Mouse (Mus musculus) neural tube, embryonic 14.5 days (tissue): ENCODE measurements at regions not wholly inside any gene's neighbourhood (a gene's known extent, or its start where the extent isn't known, plus 50 kb on each side); places are given as distances from the start of the nearest gene placed in this dataset.

Experiments
- ATAC-seq: fragments of 200-750 bp; cut with Nextera tagmentation; 2 replicates; pipeline ENCODE4 v1.8.0; 2017; ENCODE audit warnings: low read depth, mild to moderate bottlenecking, moderate TSS enrichment, moderate library complexity
- H3K27ac ChIP-seq: fragments of 300-500 bp; sonication (generic); 2 replicates; pipeline ENCODE4 v1.5.1; 2014; ENCODE audit warnings: low read depth, mild to moderate bottlenecking, control low read depth, low read length, moderate library complexity, mixed read lengths
- H3K27me3 ChIP-seq: fragments of 300-500 bp; sonication (generic); 2 replicates; pipeline ENCODE4 v1.6.1; 2014; ENCODE audit warnings: low read length; ENCODE audit not compliant: control insufficient read depth, insufficient read depth
- H3K36me3 ChIP-seq: fragments of 300-500 bp; sonication (generic); 2 replicates; pipeline ENCODE4 v1.6.1; 2014; ENCODE audit warnings: low read length, mixed read lengths; ENCODE audit not compliant: control insufficient read depth, insufficient read depth
- H3K4me1 ChIP-seq: fragments of 300-500 bp; sonication (generic); 2 replicates; pipeline ENCODE4 v1.6.1; 2014; ENCODE audit warnings: low read length; ENCODE audit not compliant: control insufficient read depth, insufficient read depth
- H3K4me2 ChIP-seq: fragments of 300-500 bp; sonication (generic); 2 replicates; pipeline ENCODE4 v1.6.1; 2014; ENCODE audit warnings: mild to moderate bottlenecking, low read depth, low read length, control low read depth
- H3K4me3 ChIP-seq: fragments of 300-500 bp; sonication (generic); 2 replicates; pipeline ENCODE4 v1.5.1; 2014; ENCODE audit warnings: low read depth, low read length, control low read depth, mixed read lengths
- H3K9ac ChIP-seq: fragments of 300-500 bp; sonication (generic); replicated peaks from 2 replicates; pipeline ENCODE4 v1.6.1; 2014; ENCODE audit warnings: low read depth, mild to moderate bottlenecking, control low read depth, low read length, mixed read lengths
- H3K9me3 ChIP-seq: fragments of 300-500 bp; sonication (generic); 2 replicates; pipeline ENCODE4 v1.6.1; 2016; ENCODE audit warnings: low read length; ENCODE audit not compliant: control insufficient read depth
- WGBS: fragments of 180-500 bp; shearing (Covaris S2); extraction: QIAGEN DNeasy Blood & Tissue Kit; methylation state at CpG from one replicate; pipeline ENCODE4 v1.1.7; 2014; 5-methylcytosine and 5-hydroxymethylcytosine counted together

DNA sequence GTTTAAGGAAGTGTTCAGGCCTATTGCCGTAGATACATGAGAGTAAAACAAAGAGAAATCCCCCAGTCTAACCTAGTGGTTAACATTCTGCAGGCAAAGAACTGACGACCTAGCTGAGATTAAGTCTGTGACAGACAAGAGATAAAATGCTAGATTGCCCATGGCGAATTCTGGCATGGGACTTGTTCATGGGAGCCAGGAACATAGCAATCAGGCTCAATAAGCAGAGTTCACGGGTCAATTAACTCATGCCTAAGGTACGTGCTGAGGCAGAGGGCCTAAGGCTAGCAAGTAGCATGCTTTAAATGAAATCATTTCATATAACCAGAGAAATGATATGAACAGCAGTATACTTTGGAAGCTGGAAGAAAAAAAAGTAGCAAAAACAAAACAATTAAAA lies 1119.2 kb upstream of the Adgrl2 start:
- H3K4me3 ChIP-seq, result no peak overlapping the region
- no peak overlapping the region for H3K27ac ChIP-seq
- H3K9ac ChIP-seq, result no peak overlapping the region
- H3K9me3 ChIP-seq, result no peaks in the 10 kb centered on the region
- H3K4me2 ChIP-seq, result no peak overlapping the region
- H3K27me3 ChIP-seq, result no peaks in the 10 kb centered on the region
- H3K36me3 ChIP-seq, result no peaks in the 10 kb centered on the region
- WGBS, result 69% methylated on average over 5 of the region's 5 CpGs
- no peak for ATAC-seq
- H3K4me1 ChIP-seq, result no peaks in the 10 kb centered on the region

DNA sequence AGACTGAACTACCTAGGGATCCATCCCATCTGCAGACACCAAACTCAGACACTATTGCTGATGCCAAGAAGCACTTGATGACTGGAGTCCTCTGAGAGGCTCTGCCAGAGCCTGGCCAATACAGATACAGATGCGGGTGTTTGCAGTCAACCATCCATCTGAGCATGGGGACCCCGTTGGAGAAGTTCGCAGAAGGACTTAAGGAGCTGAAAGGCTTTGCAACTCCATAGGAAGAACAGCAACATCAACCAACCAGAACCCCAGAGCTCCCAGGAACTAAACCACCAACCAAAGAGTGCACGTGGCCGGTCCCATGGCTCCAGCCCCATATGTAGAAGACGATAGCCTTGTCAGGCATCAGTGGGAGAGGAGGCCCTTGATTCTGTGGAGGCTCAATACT lies 1121.9 kb upstream of the Adgrl2 start:
- no peaks in the 10 kb centered on the region for H3K36me3 ChIP-seq
- H3K4me2 ChIP-seq, result no peak overlapping the region
- no peaks in the 10 kb centered on the region for H3K9me3 ChIP-seq
- no peak overlapping the region for H3K27ac ChIP-seq
- H3K4me1 ChIP-seq, result no peaks in the 10 kb centered on the region
- no peak overlapping the region for H3K4me3 ChIP-seq
- H3K9ac ChIP-seq, result no peak overlapping the region
- WGBS, result 96% methylated on average over 6 of the region's 6 CpGs
- no peaks in the 10 kb centered on the region for H3K27me3 ChIP-seq
- no peak for ATAC-seq

DNA sequence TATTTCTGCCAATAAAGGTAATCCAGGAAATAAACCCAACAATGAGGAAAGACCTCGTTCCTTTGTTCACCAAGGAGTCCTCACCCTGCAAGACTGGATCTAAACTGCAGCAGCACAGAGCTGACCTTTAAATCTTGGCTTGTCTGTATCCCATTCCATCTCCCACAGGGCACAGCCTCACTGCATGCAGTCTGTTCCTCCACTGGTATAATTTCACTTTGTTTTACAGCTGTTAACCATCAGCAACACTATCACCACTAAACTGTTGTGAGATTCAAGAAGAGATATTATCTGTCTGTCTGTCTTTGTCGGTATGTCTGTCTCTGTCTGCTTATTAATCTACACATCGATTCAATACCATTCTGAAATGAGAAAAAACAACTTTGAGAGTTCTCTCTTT lies 1129.5 kb upstream of the Adgrl2 start:
- H3K9me3 ChIP-seq, result no peaks in the 10 kb centered on the region
- no peak overlapping the region for H3K9ac ChIP-seq
- H3K27ac ChIP-seq, result no peak overlapping the region
- no peak overlapping the region for H3K4me2 ChIP-seq
- no peaks in the 10 kb centered on the region for H3K4me1 ChIP-seq
- no peak overlapping the region for H3K4me3 ChIP-seq
- WGBS, result 68% methylated on average over 3 of the region's 3 CpGs
- H3K27me3 ChIP-seq, result no peaks in the 10 kb centered on the region
- H3K36me3 ChIP-seq, result no peaks in the 10 kb centered on the region
- ATAC-seq, result no peak

- no peak overlapping the region for H3K4me3 ChIP-seq
- no peak overlapping the region for H3K4me2 ChIP-seq
- no peak overlapping the region for H3K9ac ChIP-seq
- H3K27me3 ChIP-seq, result no peaks in the 10 kb centered on the region
- no peaks in the 10 kb centered on the region for H3K9me3 ChIP-seq
- H3K36me3 ChIP-seq, result no peaks in the 10 kb centered on the region
- 88% methylated on average over 1 of the region's 1 CpGs for WGBS
- no peaks in the 10 kb centered on the region for H3K4me1 ChIP-seq
- H3K27ac ChIP-seq, result no peak overlapping the region
- ATAC-seq, result no peak
Measured at GRCm38 (mm10) chr3:150146635-150147034, 1156.3 kb upstream of the Adgrl2 start.

- no peaks in the 10 kb centered on the region for H3K27me3 ChIP-seq
- H3K9me3 ChIP-seq, result no peaks in the 10 kb centered on the region
- no peak overlapping the region for H3K9ac ChIP-seq
- no peak overlapping the region for H3K4me3 ChIP-seq
- no peaks in the 10 kb centered on the region for H3K36me3 ChIP-seq
- ATAC-seq, result no peak
- H3K4me2 ChIP-seq, result no peak overlapping the region
- no peaks in the 10 kb centered on the region; the same call in 1 of the 2 replicates for H3K4me1 ChIP-seq
- 78% methylated on average over 7 of the region's 7 CpGs for WGBS
- H3K27ac ChIP-seq, result no peak overlapping the region
Measured at GRCm38 (mm10) chr3:150151152-150151822, 1160.9 kb upstream of the Adgrl2 start.

DNA sequence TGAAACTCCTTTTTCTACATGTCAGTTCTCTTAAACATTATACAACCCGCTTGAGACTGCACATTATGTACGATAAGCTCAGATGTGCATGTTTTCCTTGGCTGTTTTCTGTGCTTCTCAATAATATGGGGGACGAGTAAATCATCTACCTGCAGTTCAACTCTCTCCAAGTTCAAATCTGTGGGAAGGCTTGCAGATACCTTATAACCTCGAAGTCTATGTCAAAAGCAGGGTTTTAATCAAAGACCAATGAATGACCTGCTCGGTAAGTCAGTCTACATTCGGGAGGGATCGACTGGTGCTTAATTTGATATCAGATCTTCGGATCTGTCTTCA lies 1161.4 kb upstream of the Adgrl2 start:
- no peak for ATAC-seq
- 88% methylated on average over 8 of the region's 8 CpGs for WGBS
- H3K9ac ChIP-seq, result no peak overlapping the region

DNA sequence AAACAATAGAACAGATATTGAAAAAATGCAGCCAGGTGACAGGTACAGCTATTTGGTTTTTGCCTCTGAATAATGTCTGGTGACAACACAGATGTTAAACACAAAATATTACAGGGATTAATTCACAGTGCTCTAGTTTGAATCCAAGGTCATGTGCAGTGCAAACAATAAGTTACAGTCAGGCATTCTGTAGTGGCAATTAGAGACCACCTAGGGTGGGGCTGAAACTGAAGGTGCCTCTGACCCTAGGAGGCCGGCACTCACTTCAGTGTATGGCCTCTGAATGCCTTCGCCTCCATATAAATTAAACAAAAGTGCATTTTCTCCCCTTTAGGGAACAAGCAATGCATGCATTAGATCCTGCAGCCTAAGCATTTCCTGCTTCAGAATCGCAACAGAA lies 1162.5 kb upstream of the Adgrl2 start:
- no peaks in the 10 kb centered on the region; the same call in 1 of the 2 replicates for H3K4me1 ChIP-seq
- H3K9me3 ChIP-seq, result no peaks in the 10 kb centered on the region
- H3K36me3 ChIP-seq, result no peaks in the 10 kb centered on the region
- no peak overlapping the region for H3K9ac ChIP-seq
- no peaks in the 10 kb centered on the region for H3K27me3 ChIP-seq
- no peak overlapping the region for H3K4me2 ChIP-seq
- no peak for ATAC-seq
- H3K27ac ChIP-seq, result no peak overlapping the region
- no peak overlapping the region for H3K4me3 ChIP-seq
- 33% methylated on average over 3 of the region's 3 CpGs for WGBS

More for the DNA sequence above, 1161.4 kb upstream of the Adgrl2 start:
- Histone ChIP-seq H3K9me3 (no peaks in the 10 kb centered on the region), H3K36me3 (no peaks in the 10 kb centered on the region), H3K4me3 (no peak overlapping the region), H3K4me1 (no peaks in the 10 kb centered on the region; the same call in 1 of the 2 replicates), H3K4me2 (no peak overlapping the region), H3K27me3 (no peaks in the 10 kb centered on the region), H3K27ac (no peak overlapping the region)

- no peaks in the 10 kb centered on the region for H3K36me3 ChIP-seq
- H3K9me3 ChIP-seq, result no peaks in the 10 kb centered on the region
- H3K27me3 ChIP-seq, result no peaks in the 10 kb centered on the region
- no peaks in the 10 kb centered on the region for H3K4me1 ChIP-seq
- no peak overlapping the region for H3K9ac ChIP-seq
- H3K27ac ChIP-seq, result no peak overlapping the region
- WGBS, result 78% methylated on average over 2 of the region's 2 CpGs
- no peak for ATAC-seq
- H3K4me3 ChIP-seq, result no peak overlapping the region
- H3K4me2 ChIP-seq, result no peak overlapping the region
Measured at GRCm38 (mm10) chr3:150185807-150186206, 1195.5 kb upstream of the Adgrl2 start.

DNA sequence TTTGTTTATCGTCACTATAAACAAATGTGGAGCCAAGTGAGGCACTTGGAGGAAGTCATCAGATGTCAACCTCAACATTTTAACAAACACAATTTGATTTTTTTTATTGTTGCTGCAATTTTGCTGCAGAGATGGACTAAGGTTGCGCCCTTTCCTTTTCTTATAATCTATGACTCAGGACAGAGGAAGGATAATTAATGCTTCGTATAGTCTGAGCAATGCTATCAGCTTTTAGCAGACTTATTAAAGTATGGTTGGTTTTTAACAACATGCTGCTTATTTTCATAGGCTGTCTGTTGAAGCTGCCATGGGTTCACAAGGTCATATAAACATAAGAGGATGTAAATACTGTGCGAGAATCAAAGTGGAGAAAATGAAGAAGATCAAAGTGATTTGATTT lies 1202.8 kb upstream of the Adgrl2 start:
- no peak overlapping the region for H3K4me2 ChIP-seq
- no peak overlapping the region for H3K27ac ChIP-seq
- ATAC-seq, result no peak
- H3K36me3 ChIP-seq, result no peaks in the 10 kb centered on the region
- no peaks in the 10 kb centered on the region for H3K9me3 ChIP-seq
- no peaks in the 10 kb centered on the region for H3K27me3 ChIP-seq
- 82% methylated on average over 4 of the region's 4 CpGs for WGBS
- H3K4me1 ChIP-seq, result no peaks in the 10 kb centered on the region
- H3K4me3 ChIP-seq, result no peak overlapping the region
- no peak overlapping the region for H3K9ac ChIP-seq
